Comparison of ENCODE assay signal across 24 mouse cellular contexts in genomic region chr16:62054182-62054581, GRCm38 (mm10).
"Had no signal": no experiment of that assay in that cellular context is flagged by ENCODE, and none has a peak within 500 bp of the region (broad histone marks: within the 10 kb centered on the region; RNA-seq: fewer than 3 reads in every experiment).

No protein-coding gene starts in this region.

- H3K36me3 ChIP-seq: limb, embryonic 10.5 days; limb, embryonic 13.5 days; liver, embryonic 12.5 days; liver, embryonic 15.5 days; lung, embryonic 15.5 days; midbrain, embryonic 13.5 days had no signal

- H3K4me2 ChIP-seq: limb, embryonic 13.5 days; liver, embryonic 12.5 days; liver, embryonic 15.5 days; lung, embryonic 15.5 days; midbrain, embryonic 13.5 days had no signal

- H3K9me3 ChIP-seq: limb, embryonic 10.5 days; limb, embryonic 13.5 days; liver, embryonic 12.5 days; liver, embryonic 15.5 days; lung, embryonic 15.5 days; megakaryocyte, embryonic 14.5 days; midbrain, embryonic 13.5 days had no signal

- H3K4me1 ChIP-seq: limb, embryonic 10.5 days; limb, embryonic 13.5 days; liver, embryonic 12.5 days; liver, embryonic 15.5 days; lung, embryonic 15.5 days; megakaryocyte, embryonic 14.5 days had no signal

- H3K27ac ChIP-seq: kidney, postnatal 0 days; layer of hippocampus, adult 2 months; limb, embryonic 10.5 days; limb, embryonic 13.5 days; liver, embryonic 12.5 days; liver, embryonic 15.5 days; lung, embryonic 15.5 days; midbrain, embryonic 13.5 days; stomach, postnatal 0 days had no signal

- DNase-seq: kidney, adult 2 months; kidney, postnatal 25 days; layer of hippocampus, adult 9-11 months; liver; lung, adult 18-20 months; lung, postnatal 10 days; lung, postnatal 36 days; right cerebral cortex, postnatal 14 days; right cerebral cortex, postnatal 4 days; thymus, adult 2 months; thymus, postnatal 14 days; thymus, postnatal 4 days had no signal

- H3K9ac ChIP-seq: limb, embryonic 13.5 days; liver, embryonic 12.5 days; liver, embryonic 15.5 days; lung, embryonic 15.5 days; midbrain, embryonic 13.5 days had no signal

- H3K27me3 ChIP-seq: limb, embryonic 13.5 days; liver, embryonic 12.5 days; liver, embryonic 15.5 days; lung, embryonic 15.5 days; megakaryocyte, embryonic 14.5 days; midbrain, embryonic 13.5 days had no signal

- H3K4me3 ChIP-seq: layer of hippocampus, adult 2 months; limb, embryonic 10.5 days; limb, embryonic 13.5 days; liver, embryonic 12.5 days; liver, embryonic 15.5 days; lung, embryonic 15.5 days; megakaryocyte, embryonic 14.5 days; midbrain, embryonic 13.5 days had no signal

- ATAC-seq: inflammation-experienced regulatory T-cells, adult 6 months; intestine, postnatal 0 days; liver, embryonic 12.5 days; midbrain, embryonic 13.5 days had no signal
